Mouse (Mus musculus): Measurements from ENCODE around the gene Mprip. TPM values are rescaled to one million over a fixed set of nuclear protein-coding genes. Genes with fewer than 3 reads are reported as not detected.
"Not testable (repeated sequence)": the region's sequence is repeated elsewhere in the genome, so short reads cannot be mapped to it uniquely, and the experiment has no call there.

Mprip gene
- total RNA-seq, 2 experiments from 2014 or later: 201 to 212 TPM

GRCm38 (mm10) chr11:59653547-59653946 lies 7.6 kb upstream of the Mprip start:
- DNase-seq: no peak

- no peak for DNase-seq
Measured at GRCm38 (mm10) chr11:59655337-59655736, 5.8 kb upstream of the Mprip start.

GRCm38 (mm10) chr11:59656016-59656415 lies 5.1 kb upstream of the Mprip start:
- no peak for DNase-seq

GRCm38 (mm10) chr11:59661601-59662248 lies 620 bp downstream of the Mprip start:
- no peak for DNase-seq

GRCm38 (mm10) chr11:59662249-59662788 lies 1.2 kb downstream of the Mprip start:
- peak; percentile 98 to 99 for DNase-seq

GRCm38 (mm10) chr11:59662877-59663775 lies 2.0 kb downstream of the Mprip start:
- DNase-seq: peak in 1 of 2 experiments; percentile 30

GRCm38 (mm10) chr11:59663776-59664320 lies 2.7 kb downstream of the Mprip start:
- DNase-seq: no peak

- DNase-seq: peak; percentile 54 to 70
Measured at GRCm38 (mm10) chr11:59664818-59665217, 3.7 kb downstream of the Mprip start.

- peak; percentile 34 to 43 for DNase-seq
Measured at GRCm38 (mm10) chr11:59671049-59671693, 10.1 kb downstream of the Mprip start.

GRCm38 (mm10) chr11:59674013-59674412 lies 12.9 kb downstream of the Mprip start:
- no peak for DNase-seq

- DNase-seq: not testable (repeated sequence)
Measured at GRCm38 (mm10) chr11:59674746-59675145, 13.6 kb downstream of the Mprip start.

- no peak for DNase-seq
Measured at GRCm38 (mm10) chr11:59677767-59678166, 16.7 kb downstream of the Mprip start.

- DNase-seq: no peak
Measured at GRCm38 (mm10) chr11:59678693-59679092, 17.6 kb downstream of the Mprip start.

- no peak for DNase-seq
Measured at GRCm38 (mm10) chr11:59680111-59680510, 19.0 kb downstream of the Mprip start.

- no peak for DNase-seq
Measured at GRCm38 (mm10) chr11:59684956-59685355, 23.9 kb downstream of the Mprip start.

GRCm38 (mm10) chr11:59694533-59694932 lies 33.4 kb downstream of the Mprip start:
- DNase-seq: peak; percentile 25 to 45

GRCm38 (mm10) chr11:59695550-59695949 lies 34.4 kb downstream of the Mprip start:
- DNase-seq: no peak

- DNase-seq: no peak
Measured at GRCm38 (mm10) chr11:59697572-59697971, 36.5 kb downstream of the Mprip start.

- no peak for DNase-seq
Measured at GRCm38 (mm10) chr11:59700787-59701186, 39.7 kb downstream of the Mprip start.

GRCm38 (mm10) chr11:59705113-59705512 lies 44.0 kb downstream of the Mprip start:
- peak; percentile 74 to 83 for DNase-seq

- DNase-seq: no peak
Measured at GRCm38 (mm10) chr11:59707481-59707880, 46.4 kb downstream of the Mprip start.
